Mouse (Mus musculus): ENCODE measurements around the gene Dnah12. TPM values are rescaled to one million over a fixed set of nuclear protein-coding genes. Genes with fewer than 3 reads are reported as not detected.
A peak's percentile ranks its signal among the peaks of the same experiment; 100 is the strongest.
"Not testable (repeated sequence)": the region's sequence is repeated elsewhere in the genome, so short reads cannot be mapped to it uniquely, and the experiment has no call there.

The Dnah12 gene
- total RNA-seq, 2 experiments from 2014 or later, result 0.07 to 0.14 TPM

GRCm38 (mm10) chr14:26669292-26670073 lies 23.6 kb upstream of the Dnah12 start, which contains the start of gene Pde12:
Gene Pde12 (minus strand): TSS chr14:26669883.
- H3K27ac ChIP-seq, result peak within 1 kb of the TSS; percentile 96
- DNase-seq (ENCODE audit: extremely low spot score in 1 of 2, low spot score in 2 of 2), result peak; percentile 84 to 86
- intact Hi-C loops (cut with DNase I), result loop anchor here (2.0 to 10.0 kb wide), 4 partner anchors 31 to 428 kb away; partner anchors contain the start of genes Appl1, Arf4 and Il17rd
- TF ChIP-seq CTCF (IDR thresholded peaks at IDR 0.05), result no peak; the same call in 1 of the 2 replicates
- H3K4me3 ChIP-seq, result peak within 1 kb of the TSS; percentile 92

GRCm38 (mm10) chr14:26670964-26671363 lies 22.1 kb upstream of the Dnah12 start:
- no peak overlapping the region for H3K27ac ChIP-seq
- intact Hi-C loops (cut with DNase I), result no loop called here
- DNase-seq (ENCODE audit: extremely low spot score in 1 of 2, low spot score in 2 of 2), result no peak
- TF ChIP-seq CTCF (IDR thresholded peaks at IDR 0.05), result peak; percentile 4
- no peak overlapping the region for H3K4me3 ChIP-seq

- H3K27ac ChIP-seq; intact Hi-C loops (cut with DNase I); DNase-seq (ENCODE audit: extremely low spot score in 1 of 2, low spot score in 2 of 2); H3K4me3 ChIP-seq: not testable (repeated sequence)
Observed at GRCm38 (mm10) chr14:26671870-26672615, 21.0 kb upstream of the Dnah12 start.

- intact Hi-C loops (cut with DNase I); H3K27ac ChIP-seq; DNase-seq (ENCODE audit: extremely low spot score in 1 of 2, low spot score in 2 of 2); H3K4me3 ChIP-seq: not testable (repeated sequence)
Observed at GRCm38 (mm10) chr14:26674476-26675169, 18.5 kb upstream of the Dnah12 start.

GRCm38 (mm10) chr14:26675371-26675770 lies 17.7 kb upstream of the Dnah12 start:
- TF ChIP-seq CTCF (IDR thresholded peaks at IDR 0.05), result peak; percentile 29
- no peak overlapping the region for H3K4me3 ChIP-seq
- H3K27ac ChIP-seq, result no peak overlapping the region
- intact Hi-C loops (cut with DNase I), result no loop called here
- DNase-seq (ENCODE audit: extremely low spot score in 1 of 2, low spot score in 2 of 2), result no peak

- Histone ChIP-seq H3K27ac (no peak overlapping the region), H3K4me3 (no peak overlapping the region)
- intact Hi-C loops (cut with DNase I), result no loop called here
- no peak for TF ChIP-seq CTCF (IDR thresholded peaks at IDR 0.05)
- DNase-seq (ENCODE audit: extremely low spot score in 1 of 2, low spot score in 2 of 2), result no peak
Observed at GRCm38 (mm10) chr14:26675791-26676190, 17.3 kb upstream of the Dnah12 start.

GRCm38 (mm10) chr14:26690727-26691126 lies 2.3 kb upstream of the Dnah12 start:
- no peak for TF ChIP-seq CTCF (IDR thresholded peaks at IDR 0.05)
- intact Hi-C loops (cut with DNase I), result loop anchor here (10.0 kb wide), 1 partner anchor 344 kb away; the partner anchor contains the start of gene Il17rd
- no peak overlapping the region for H3K27ac ChIP-seq
- DNase-seq (ENCODE audit: extremely low spot score in 1 of 2, low spot score in 2 of 2), result no peak
- H3K4me3 ChIP-seq, result no peak overlapping the region

- no peak for TF ChIP-seq CTCF (IDR thresholded peaks at IDR 0.05)
- no peak for DNase-seq (ENCODE audit: extremely low spot score in 1 of 2, low spot score in 2 of 2)
- H3K4me3 ChIP-seq, result no peak overlapping the region
Observed at GRCm38 (mm10) chr14:26691363-26691762, 1.7 kb upstream of the Dnah12 start.

GRCm38 (mm10) chr14:26697912-26698311 lies 4.8 kb downstream of the Dnah12 start:
- no peak for DNase-seq (ENCODE audit: extremely low spot score in 1 of 2, low spot score in 2 of 2)
- no peak overlapping the region for H3K27ac ChIP-seq
- peak; percentile 51 for TF ChIP-seq CTCF (IDR thresholded peaks at IDR 0.05)
- intact Hi-C loops (cut with DNase I), result loop anchor here (10.0 kb wide), 1 partner anchor 337 kb away; the partner anchor contains the start of gene Il17rd
- H3K4me3 ChIP-seq, result no peak overlapping the region

More at GRCm38 (mm10) chr14:26691363-26691762, 1.7 kb upstream of the Dnah12 start:
- no peak overlapping the region for H3K27ac ChIP-seq
- intact Hi-C loops (cut with DNase I), result loop anchor here (10.0 kb wide), 1 partner anchor 343 kb away; the partner anchor contains the start of gene Il17rd

- H3K4me3 ChIP-seq; DNase-seq (ENCODE audit: extremely low spot score in 1 of 2, low spot score in 2 of 2); intact Hi-C loops (cut with DNase I); H3K27ac ChIP-seq: not testable (repeated sequence)
Observed at GRCm38 (mm10) chr14:26705246-26705645, 12.2 kb downstream of the Dnah12 start.

- DNase-seq (ENCODE audit: extremely low spot score in 1 of 2, low spot score in 2 of 2); H3K4me3 ChIP-seq; intact Hi-C loops (cut with DNase I); H3K27ac ChIP-seq: not testable (repeated sequence)
Observed at GRCm38 (mm10) chr14:26719696-26720095, 26.6 kb downstream of the Dnah12 start.

Measured in left cerebral cortex, adult 2 months (tissue).